Mouse (Mus musculus) small intestine, adult 2 months (tissue): ENCODE measurements at regions not wholly inside any gene's neighbourhood (a gene's known extent, or its start where the extent isn't known, plus 50 kb on each side); places are given as distances from the start of the nearest gene placed in this dataset.

Experiments used
- H3K27ac ChIP-seq: fragments of 200-500 bp; 2 replicates; pipeline ENCODE4 v1.5.1; 2012; ENCODE audit warnings: low read depth, low read length, control low read depth, inconsistent platforms; ENCODE audit not compliant: insufficient read depth
- H3K27me3 ChIP-seq: fragments of 200-500 bp; 2 replicates; pipeline ENCODE4 v1.6.1; 2012; ENCODE audit warnings: mild to moderate bottlenecking, moderate library complexity, low read length, inconsistent platforms; ENCODE audit not compliant: control insufficient read depth, insufficient read depth
- H3K36me3 ChIP-seq: fragments of 200-500 bp; 2 replicates; pipeline ENCODE4 v1.6.1; 2012; ENCODE audit warnings: mild to moderate bottlenecking, low read length, control low read depth, inconsistent platforms; ENCODE audit not compliant: control insufficient read depth, insufficient read depth
- H3K4me1 ChIP-seq: fragments of 200-500 bp; 2 replicates; pipeline ENCODE4 v1.6.1; 2012; ENCODE audit warnings: low read length, inconsistent platforms, mixed read lengths; ENCODE audit not compliant: control insufficient read depth, insufficient read depth, insufficient read length
- H3K4me3 ChIP-seq: fragments of 200-500 bp; 2 replicates; pipeline ENCODE4 v1.5.1; 2012; ENCODE audit warnings: low read depth, mild to moderate bottlenecking, control low read depth, inconsistent platforms, low read length, moderate library complexity
- CTCF ChIP-seq: fragments of 200-500 bp; IDR thresholded peaks from 2 replicates; pipeline ENCODE4 v1.5.1; 2012; ENCODE audit warnings: low read depth, mild to moderate bottlenecking, control low read depth, inconsistent platforms, low read length, moderate library complexity, mixed read lengths; ENCODE audit not compliant: insufficient replicate concordance, insufficient read length; ENCODE audit errors: extremely low read depth
- POLR2A ChIP-seq: fragments of 200-500 bp; IDR thresholded peaks from 2 replicates; pipeline ENCODE4 v1.6.1; 2012; ENCODE audit warnings: low read depth, mild to moderate bottlenecking, control low read depth, inconsistent platforms, low read length, moderate library complexity
- WGBS: fragments of 180-500 bp; shearing (Covaris S2); methylation state at CpG from one replicate; pipeline ENCODE4 v1.1.7; 2018; 5-methylcytosine and 5-hydroxymethylcytosine counted together

DNA sequence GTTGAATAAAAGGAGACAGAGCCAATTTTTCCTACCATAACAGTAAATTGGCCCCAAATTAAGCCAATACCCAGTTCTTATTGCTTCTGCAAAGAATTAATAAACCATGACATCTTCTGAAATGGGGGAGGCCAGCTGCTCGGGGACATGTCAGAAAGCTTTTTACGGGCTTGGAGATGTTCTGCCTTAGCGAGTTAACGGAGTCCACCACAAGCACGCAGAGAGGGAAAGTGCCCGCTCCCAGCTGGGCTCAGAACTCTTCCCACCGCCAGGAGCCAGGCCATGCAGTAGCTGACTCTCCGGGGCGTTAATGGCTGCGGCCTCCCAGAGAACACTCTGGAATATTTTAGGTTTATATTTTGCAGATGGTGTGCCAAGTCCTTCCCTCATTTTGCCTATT lies 106.8 kb downstream of the Cdc5l start:
- Histone ChIP-seq H3K36me3 (no peaks in the 10 kb centered on the region), H3K27me3 (no peaks in the 10 kb centered on the region), H3K4me3 (no peak overlapping the region), H3K27ac (no peak overlapping the region), H3K4me1 (no peaks in the 10 kb centered on the region)
- WGBS = 80% methylated on average over 10 of the region's 10 CpGs
- TF ChIP-seq POLR2A (no peak), CTCF (no peak)

GRCm38 (mm10) chr17:45326173-45326572 lies 107.4 kb downstream of the Cdc5l start:
- no peaks in the 10 kb centered on the region for H3K36me3 ChIP-seq
- WGBS = 73% methylated on average over 7 of the region's 7 CpGs
- TF ChIP-seq CTCF (no peak), POLR2A (no peak)
- H3K4me3 ChIP-seq = no peak overlapping the region
- no peak overlapping the region for H3K27ac ChIP-seq
- no peaks in the 10 kb centered on the region for H3K4me1 ChIP-seq
- H3K27me3 ChIP-seq = no peaks in the 10 kb centered on the region

GRCm38 (mm10) chr17:45322842-45323241 lies 110.7 kb downstream of the Cdc5l start:
- 48% methylated on average over 8 of the region's 8 CpGs for WGBS
- no peak overlapping the region for H3K4me3 ChIP-seq
- no peaks in the 10 kb centered on the region for H3K36me3 ChIP-seq
- peaks cover 2% of the 10 kb centered on the region; the same call in 1 of the 2 replicates for H3K4me1 ChIP-seq
- TF ChIP-seq CTCF = no peak
- TF ChIP-seq POLR2A = no peak
- H3K27me3 ChIP-seq = no peaks in the 10 kb centered on the region
- no peak overlapping the region for H3K27ac ChIP-seq

- Histone ChIP-seq H3K27ac (no peak overlapping the region), H3K27me3 (no peaks in the 10 kb centered on the region), H3K4me3 (peak overlapping the region; percentile 30; the same call in 1 of the 2 replicates), H3K4me1 (peaks cover 2% of the 10 kb centered on the region; the same call in 1 of the 2 replicates), H3K36me3 (no peaks in the 10 kb centered on the region)
- TF ChIP-seq CTCF (no peak), POLR2A (no peak)
- 34% methylated on average over 7 of the region's 7 CpGs for WGBS
Observed at GRCm38 (mm10) chr17:45320074-45320473, 113.5 kb downstream of the Cdc5l start.

- Histone ChIP-seq H3K4me1 (peaks cover 2% of the 10 kb centered on the region; the same call in 1 of the 2 replicates), H3K27ac (no peak overlapping the region), H3K4me3 (peak overlapping the region; percentile 20; the same call in 1 of the 2 replicates), H3K36me3 (no peaks in the 10 kb centered on the region), H3K27me3 (no peaks in the 10 kb centered on the region)
- 33% methylated on average over 25 of the region's 25 CpGs for WGBS
- TF ChIP-seq CTCF (no peak), POLR2A (no peak)
Observed at GRCm38 (mm10) chr17:45318211-45319076, 115.1 kb downstream of the Cdc5l start.

- TF ChIP-seq POLR2A (no peak), CTCF (no peak)
- no peaks in the 10 kb centered on the region for H3K27me3 ChIP-seq
- 60% methylated on average over 5 of the region's 5 CpGs for WGBS
- H3K4me1 ChIP-seq = no peaks in the 10 kb centered on the region
- no peak overlapping the region for H3K27ac ChIP-seq
- H3K4me3 ChIP-seq = no peak overlapping the region
- H3K36me3 ChIP-seq = no peaks in the 10 kb centered on the region
Observed at GRCm38 (mm10) chr17:45312510-45313266, 120.8 kb downstream of the Cdc5l start.

DNA sequence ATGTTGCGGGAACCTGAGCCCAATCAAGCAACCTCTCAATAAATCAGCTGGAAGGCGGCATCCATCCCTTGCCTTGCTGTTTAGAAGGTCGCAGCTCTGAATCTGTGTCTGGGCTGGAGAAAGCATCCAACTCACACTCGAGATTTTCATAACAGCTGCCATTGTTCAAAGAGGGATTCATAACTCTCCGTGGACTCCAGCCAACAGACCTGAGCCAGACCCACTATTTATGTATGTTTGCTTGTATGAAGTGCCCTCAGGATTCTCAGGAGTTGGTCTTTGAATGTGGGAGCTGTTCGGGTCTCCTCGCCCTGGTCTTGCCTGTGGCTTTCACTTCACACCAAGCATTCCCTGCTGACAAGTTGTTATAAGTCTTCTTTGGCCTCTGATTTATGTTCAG lies 127.0 kb downstream of the Cdc5l start:
- 66% methylated on average over 7 of the region's 7 CpGs for WGBS
- TF ChIP-seq POLR2A (no peak), CTCF (no peak)

More for the DNA sequence above, 127.0 kb downstream of the Cdc5l start:
- Histone ChIP-seq H3K36me3 (no peaks in the 10 kb centered on the region), H3K27me3 (no peaks in the 10 kb centered on the region), H3K27ac (no peak overlapping the region), H3K4me1 (no peaks in the 10 kb centered on the region), H3K4me3 (no peak overlapping the region)
